Mouse (Mus musculus): Measurements from ENCODE around the gene Efcab14.

Efcab14 gene

GRCm38 (mm10) chr4:115737551-115738041, at the start of gene Efcab14:
Efcab14 (plus strand) TSS chr4:115737744.
- DNase-seq (ENCODE audit: low read depth, low spot score), result peak; percentile 98

DNA sequence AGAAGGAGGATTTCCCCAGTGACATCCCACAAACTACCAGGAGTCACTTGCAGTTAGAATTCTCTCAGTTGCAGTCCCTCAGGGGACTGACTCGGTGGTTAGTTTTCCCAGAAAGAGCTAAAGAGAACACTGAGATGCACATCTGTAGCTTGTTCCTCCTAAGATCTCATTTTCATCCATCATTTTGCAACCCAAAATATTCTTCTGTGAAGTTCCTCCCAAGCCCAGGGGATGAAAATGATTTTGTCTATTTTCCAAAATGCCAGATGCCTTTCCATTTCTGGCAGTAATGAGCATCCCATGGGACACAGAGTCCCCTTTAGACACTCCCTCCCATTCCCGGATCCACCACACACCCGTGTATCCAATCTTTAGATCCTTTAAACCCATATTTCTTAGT, 36.1 kb upstream of the Efcab14 start:
- DNase-seq (ENCODE audit: low read depth, low spot score), result no peak

DNA sequence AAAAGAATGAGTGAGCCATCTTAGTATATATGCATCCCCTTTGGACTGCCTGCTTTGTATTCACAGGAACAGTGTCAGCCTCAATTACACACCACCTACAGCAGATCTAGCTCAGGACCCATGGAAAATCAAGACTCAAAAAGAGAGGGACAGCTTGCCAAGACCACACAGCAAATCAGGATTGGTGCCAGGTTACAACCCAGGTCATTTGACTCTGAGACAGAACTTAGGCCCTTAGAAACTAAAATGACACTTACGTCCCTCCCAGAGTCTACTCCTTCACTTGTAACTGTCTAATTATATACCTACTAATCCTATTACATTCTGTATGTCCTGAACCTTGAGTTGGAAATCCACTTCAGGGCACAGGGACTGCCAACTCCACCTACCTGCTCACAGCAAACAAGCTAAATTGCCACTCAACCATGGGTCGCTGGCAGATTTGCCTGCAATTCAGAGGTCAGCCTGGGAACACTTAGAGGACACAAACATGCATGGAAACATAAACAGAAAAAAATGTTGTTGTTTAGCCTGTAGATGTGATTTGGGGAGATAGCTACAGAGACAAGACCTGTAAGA, 33.5 kb upstream of the Efcab14 start:
- DNase-seq (ENCODE audit: low read depth, low spot score), result no peak

GRCm38 (mm10) chr4:115708974-115709593, 28.5 kb upstream of the Efcab14 start:
- no peak for DNase-seq (ENCODE audit: low read depth, low spot score)

DNA sequence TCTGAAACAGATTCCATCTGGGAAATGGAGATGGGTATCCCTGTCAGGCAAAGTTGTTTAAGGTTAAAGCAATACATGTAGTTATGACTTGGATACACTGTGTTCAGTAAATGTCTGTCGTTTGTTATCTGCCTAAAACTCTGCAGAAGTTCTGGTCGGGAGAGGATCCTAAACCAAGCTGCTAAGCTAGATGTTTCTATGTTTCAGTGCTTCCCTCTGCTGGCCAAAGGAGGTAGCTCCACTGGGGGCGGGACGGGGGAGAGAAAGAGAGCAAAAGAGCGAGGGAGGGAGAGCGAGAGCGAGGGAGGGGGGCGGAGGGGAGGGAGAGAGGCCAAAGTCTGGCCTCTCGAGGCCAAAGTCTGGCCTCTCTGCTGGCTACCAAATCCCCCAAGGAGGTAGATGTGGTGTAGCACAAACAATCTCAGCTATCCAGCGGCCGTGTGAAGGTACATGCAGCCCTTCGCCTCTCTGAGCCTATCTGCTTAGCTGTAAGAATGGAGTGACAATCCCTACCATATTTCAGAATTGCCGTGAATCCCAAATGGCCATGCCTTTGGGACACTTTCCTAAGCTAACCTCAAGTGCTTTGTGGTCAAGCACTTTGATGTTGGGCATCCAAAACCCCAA, 27.6 kb upstream of the Efcab14 start:
- peak; percentile 67 for DNase-seq (ENCODE audit: low read depth, low spot score)

- DNase-seq (ENCODE audit: low read depth, low spot score), result peak; percentile 79
Observed at GRCm38 (mm10) chr4:115728721-115729120, 8.8 kb upstream of the Efcab14 start.

GRCm38 (mm10) chr4:115731588-115732222, 5.8 kb upstream of the Efcab14 start:
- peak; percentile 85 for DNase-seq (ENCODE audit: low read depth, low spot score)

- DNase-seq (ENCODE audit: low read depth, low spot score), result no peak
Observed at GRCm38 (mm10) chr4:115732223-115732818, 5.2 kb upstream of the Efcab14 start.

GRCm38 (mm10) chr4:115733746-115734145, 3.8 kb upstream of the Efcab14 start:
- DNase-seq (ENCODE audit: low read depth, low spot score), result no peak

DNA sequence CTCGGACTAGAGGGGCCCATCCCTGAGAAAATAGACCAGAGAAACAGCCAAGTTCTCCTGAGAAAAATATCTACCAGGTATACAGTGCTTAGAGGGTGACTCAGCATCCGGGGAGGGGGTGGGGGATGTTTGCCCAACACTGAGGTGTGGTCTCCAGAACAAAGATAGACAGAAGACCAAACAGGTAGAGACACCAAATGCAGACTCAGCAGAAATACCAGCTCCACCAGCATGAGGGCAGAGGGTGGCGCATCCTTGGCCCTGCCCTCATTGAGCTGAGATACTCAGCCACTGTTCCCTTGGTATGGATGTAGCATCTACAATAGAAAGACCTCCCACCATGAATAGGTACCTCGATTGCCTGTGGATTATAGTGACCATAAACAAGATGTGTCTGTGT, 2.7 kb upstream of the Efcab14 start:
- DNase-seq (ENCODE audit: low read depth, low spot score), result no peak

DNA sequence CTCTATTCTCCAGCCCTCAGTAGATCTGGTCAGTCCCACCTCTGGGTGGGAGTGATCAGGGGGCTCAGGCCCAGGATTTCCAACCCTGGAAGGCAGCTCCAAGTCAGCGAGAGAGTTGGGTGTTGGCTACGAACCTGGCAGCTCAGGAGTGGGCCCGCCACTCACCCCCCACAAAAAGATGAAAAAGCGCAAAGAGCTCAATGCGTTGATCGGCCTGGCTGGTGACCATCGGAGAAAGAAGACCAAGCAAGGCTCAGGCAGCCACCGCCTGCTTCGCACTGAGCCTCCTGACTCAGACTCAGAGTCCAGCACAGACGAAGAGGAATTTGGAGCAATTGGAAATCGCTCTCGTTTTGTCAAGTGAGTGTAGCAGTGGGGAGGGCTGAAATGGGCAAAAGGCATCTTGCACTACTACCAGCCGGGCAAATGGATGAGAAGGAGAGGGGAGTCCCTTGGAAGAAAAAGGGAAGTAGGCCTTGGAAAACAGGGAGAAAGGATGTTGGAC, 989 bp downstream of the Efcab14 start:
- DNase-seq (ENCODE audit: low read depth, low spot score), result peak; percentile 20

DNA sequence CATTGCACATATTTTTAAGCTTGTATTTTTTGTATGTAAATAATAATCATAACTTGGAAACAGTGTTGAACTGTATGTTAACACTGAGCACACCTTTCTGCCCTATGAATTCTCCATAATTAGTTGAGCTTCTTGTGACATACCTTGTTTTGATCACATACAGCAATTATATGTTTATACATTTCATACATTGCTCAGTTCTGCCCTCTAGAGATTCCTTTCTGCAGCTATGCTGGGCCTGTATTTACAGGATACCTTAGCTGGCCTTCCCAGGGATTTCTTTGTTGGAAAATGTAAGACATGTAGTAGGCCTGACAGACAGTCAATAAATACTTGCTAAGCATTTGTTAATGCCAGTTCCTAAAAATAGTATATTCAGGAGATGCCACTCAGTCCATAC, 5.1 kb downstream of the Efcab14 start:
- DNase-seq (ENCODE audit: low read depth, low spot score), result no peak

DNA sequence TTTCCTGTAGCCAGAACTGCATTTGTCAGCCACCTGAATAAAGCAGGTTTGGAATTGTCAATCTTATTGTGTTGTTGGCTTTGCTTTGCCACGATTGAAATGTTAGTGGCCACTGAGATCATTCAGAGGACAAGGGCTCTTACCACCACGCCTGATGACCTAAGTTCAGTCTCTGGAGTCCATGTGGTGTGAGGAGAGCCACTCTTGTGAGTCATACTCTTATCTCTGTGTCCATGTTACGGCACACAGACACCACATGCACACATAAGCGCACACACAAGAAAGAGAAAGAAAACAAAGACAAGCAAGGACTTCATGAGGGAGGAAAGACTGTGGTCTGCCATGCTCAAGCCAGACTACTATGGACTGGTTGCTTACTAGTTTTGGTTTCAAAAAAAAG, 5.6 kb downstream of the Efcab14 start:
- DNase-seq (ENCODE audit: low read depth, low spot score), result peak; percentile 48

DNA sequence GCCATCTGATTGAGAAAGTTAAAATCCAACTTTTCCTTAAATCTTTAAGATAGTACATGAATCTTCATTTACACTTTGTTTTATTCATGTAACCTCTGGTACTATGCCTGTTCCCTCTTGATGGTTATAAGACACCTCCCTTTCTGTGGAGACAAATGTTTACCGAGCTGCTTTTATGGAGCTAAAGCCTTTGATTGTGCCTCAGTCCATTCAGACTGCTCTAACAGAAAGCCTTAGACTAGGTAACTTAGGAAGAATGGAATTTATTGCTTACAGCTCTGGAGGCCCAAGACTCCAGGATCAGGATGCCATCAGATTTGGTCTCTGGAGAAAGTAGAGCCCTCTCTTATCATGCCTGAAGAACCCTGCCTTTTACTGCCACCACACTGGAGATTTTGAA, 10.6 kb downstream of the Efcab14 start:
- DNase-seq (ENCODE audit: low read depth, low spot score), result no peak

DNA sequence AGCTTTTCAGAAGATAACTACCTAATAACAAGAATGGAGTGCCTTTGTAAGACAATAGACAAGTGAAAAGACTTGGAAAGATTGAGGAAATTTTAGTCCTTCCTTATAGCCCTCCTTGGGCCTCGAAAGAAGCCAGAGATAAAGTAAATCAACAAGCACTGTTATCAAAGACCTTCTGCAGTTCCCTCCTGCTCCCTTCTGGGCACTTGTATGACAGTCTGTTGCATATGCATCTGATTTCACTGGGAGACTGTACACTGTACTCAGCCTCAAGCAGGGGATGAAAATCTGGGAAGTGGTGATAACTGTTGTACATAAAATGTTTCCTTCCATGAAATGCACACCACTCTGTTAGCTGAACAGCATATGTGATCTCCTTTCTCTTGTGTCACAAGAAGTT, 11.8 kb downstream of the Efcab14 start:
- no peak for DNase-seq (ENCODE audit: low read depth, low spot score)

GRCm38 (mm10) chr4:115754101-115754500, 16.6 kb downstream of the Efcab14 start:
- DNase-seq (ENCODE audit: low read depth, low spot score), result no peak

DNA sequence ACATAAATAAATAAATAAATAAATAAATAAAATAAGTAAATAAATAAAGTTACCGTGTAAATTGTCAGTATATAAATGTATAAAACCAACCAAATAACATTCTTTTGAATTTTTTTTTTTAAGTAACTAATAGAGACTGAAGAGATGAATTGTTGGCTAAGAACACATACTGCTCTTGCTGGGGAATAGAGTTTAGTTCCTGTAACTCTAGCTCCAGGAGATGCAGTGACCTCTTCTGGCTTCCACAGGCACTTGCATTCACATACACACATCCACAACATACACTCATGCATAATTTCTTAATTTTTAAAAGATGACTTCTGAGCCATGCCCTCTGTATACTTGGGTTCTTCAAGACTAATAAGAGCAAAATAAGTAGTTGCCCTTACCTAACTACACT, 17.3 kb downstream of the Efcab14 start:
- no peak for DNase-seq (ENCODE audit: low read depth, low spot score)

DNA sequence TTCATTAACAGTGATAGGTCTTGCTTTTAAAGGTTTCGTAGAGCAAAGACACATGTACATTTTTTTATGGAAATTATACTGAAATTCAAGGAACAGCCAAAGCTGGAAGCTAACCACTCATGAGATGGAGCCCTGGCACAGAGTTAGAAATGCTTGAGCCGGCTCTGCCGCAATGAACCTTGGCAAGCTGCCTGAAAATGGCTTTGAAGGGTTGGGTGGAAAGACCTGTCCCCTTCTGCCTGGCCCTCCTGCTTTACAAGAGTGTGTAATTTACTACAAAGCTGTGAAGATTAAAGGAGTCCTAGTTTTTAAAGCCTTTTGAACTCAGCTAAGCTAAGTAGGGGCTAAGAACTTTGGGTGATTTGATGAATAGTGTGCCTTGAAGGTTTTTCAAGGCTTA, 23.7 kb downstream of the Efcab14 start:
- no peak for DNase-seq (ENCODE audit: low read depth, low spot score)

- DNase-seq (ENCODE audit: low read depth, low spot score), result no peak
Observed at GRCm38 (mm10) chr4:115764581-115764980, 27.0 kb downstream of the Efcab14 start.

DNA sequence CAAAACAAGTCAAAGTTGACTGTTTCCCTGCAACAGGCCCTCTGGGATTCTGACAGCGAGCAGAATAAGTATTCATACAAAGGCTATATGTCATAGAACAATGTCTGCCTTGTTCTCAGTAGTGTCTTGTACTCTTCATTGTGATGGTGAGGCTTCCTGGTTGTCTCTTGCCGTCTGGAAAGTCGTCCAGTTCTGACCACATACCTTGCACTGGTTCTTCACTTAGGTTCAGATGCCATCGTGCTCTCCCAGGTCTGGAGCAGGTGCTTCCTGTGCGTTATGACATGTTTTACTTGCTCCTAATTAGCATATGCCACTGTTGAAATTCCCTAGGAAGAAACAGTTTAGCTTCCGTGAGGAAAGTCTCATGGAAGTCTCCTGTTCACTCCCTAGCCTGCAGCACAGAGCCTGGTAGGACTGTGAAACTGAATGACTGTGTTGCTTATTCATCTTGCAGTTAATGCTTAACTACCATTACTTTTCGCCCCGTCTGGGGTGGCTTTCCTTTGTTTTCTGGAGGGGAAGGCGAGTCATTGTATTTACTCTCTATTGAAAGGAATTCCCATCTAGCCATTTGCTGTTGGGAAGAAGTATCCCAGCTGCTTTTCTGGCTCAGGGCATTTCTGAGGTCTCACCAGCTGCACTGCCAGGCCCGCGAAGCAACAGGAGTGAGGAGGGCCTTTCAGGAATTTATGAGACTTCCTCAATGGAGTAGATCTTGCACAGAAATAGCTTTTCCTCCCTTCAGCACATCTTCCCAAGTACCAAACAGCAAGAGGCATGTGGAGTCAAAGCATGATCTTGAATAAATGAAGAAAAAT, 30.3 kb downstream of the Efcab14 start:
- no peak for DNase-seq (ENCODE audit: low read depth, low spot score)

- no peak for DNase-seq (ENCODE audit: low read depth, low spot score)
Observed at GRCm38 (mm10) chr4:115775056-115775455, 37.5 kb downstream of the Efcab14 start.

Data from 3T3-L1 (cell line).